Mouse (Mus musculus): ENCODE data around the gene Sumf1.

Sumf1 gene

GRCm38 (mm10) chr6:108148435-108148834 is 36.9 kb downstream of the Sumf1 start:
- no peak for DNase-seq (ENCODE audit: low spot score)

- no peak for DNase-seq (ENCODE audit: low spot score)
These were observed 38.7 kb downstream of the Sumf1 start for GRCm38 (mm10) chr6:108146637-108147036.

GRCm38 (mm10) chr6:108145941-108146588 is 39.3 kb downstream of the Sumf1 start:
- DNase-seq (ENCODE audit: low spot score) = no peak

- DNase-seq (ENCODE audit: low spot score) = no peak
These were observed 40.1 kb downstream of the Sumf1 start for GRCm38 (mm10) chr6:108145241-108145640.

- no peak for DNase-seq (ENCODE audit: low spot score)
These were observed 42.6 kb downstream of the Sumf1 start for GRCm38 (mm10) chr6:108142796-108143195.

- no peak for DNase-seq (ENCODE audit: low spot score)
These were observed 44.5 kb downstream of the Sumf1 start for GRCm38 (mm10) chr6:108140722-108141490.

- no peak for DNase-seq (ENCODE audit: low spot score)
These were observed 48.4 kb downstream of the Sumf1 start for GRCm38 (mm10) chr6:108137031-108137430.

- DNase-seq (ENCODE audit: low spot score) = no peak
These were observed 49.1 kb downstream of the Sumf1 start for GRCm38 (mm10) chr6:108136286-108136685.

- no peak for DNase-seq (ENCODE audit: low spot score)
These were observed 53.0 kb downstream of the Sumf1 start for GRCm38 (mm10) chr6:108132268-108132935.

- peak; percentile 42 for DNase-seq (ENCODE audit: low spot score)
These were observed 54.7 kb downstream of the Sumf1 start for GRCm38 (mm10) chr6:108130718-108131117.

GRCm38 (mm10) chr6:108126631-108127030 is 58.8 kb downstream of the Sumf1 start:
- no peak for DNase-seq (ENCODE audit: low spot score)

- no peak for DNase-seq (ENCODE audit: low spot score)
These were observed 59.9 kb downstream of the Sumf1 start for GRCm38 (mm10) chr6:108125474-108125873.

- no peak for DNase-seq (ENCODE audit: low spot score)
These were observed 67.5 kb downstream of the Sumf1 start for GRCm38 (mm10) chr6:108117881-108118280.

- no peak for DNase-seq (ENCODE audit: low spot score)
These were observed 70.4 kb downstream of the Sumf1 start for GRCm38 (mm10) chr6:108114971-108115370.

GRCm38 (mm10) chr6:108111693-108112092 is 73.7 kb downstream of the Sumf1 start:
- DNase-seq (ENCODE audit: low spot score) = no peak

GRCm38 (mm10) chr6:108110336-108110735 is 75.0 kb downstream of the Sumf1 start:
- DNase-seq (ENCODE audit: low spot score) = no peak

GRCm38 (mm10) chr6:108107376-108107775 is 78.0 kb downstream of the Sumf1 start:
- DNase-seq (ENCODE audit: low spot score) = no peak

- no peak for DNase-seq (ENCODE audit: low spot score)
These were observed 83.2 kb downstream of the Sumf1 start for GRCm38 (mm10) chr6:108101936-108102830.

GRCm38 (mm10) chr6:108098846-108099217 is 86.5 kb downstream of the Sumf1 start:
- DNase-seq (ENCODE audit: low spot score) = no peak

GRCm38 (mm10) chr6:108098171-108098845 is 87.1 kb downstream of the Sumf1 start:
- DNase-seq (ENCODE audit: low spot score) = peak; percentile 52

- DNase-seq (ENCODE audit: low spot score) = no peak
These were observed 89.9 kb downstream of the Sumf1 start for GRCm38 (mm10) chr6:108095445-108095844.
